Mouse (Mus musculus): ENCODE results near the gene Fam131b. TPM values are rescaled to one million over a fixed set of nuclear protein-coding genes. Genes with fewer than 3 reads are reported as not detected.

The Fam131b gene
- polyA plus RNA-seq (2012; rRNA removed) = 46.9 and 48.4 TPM in 2 replicates

GRCm38 (mm10) chr6:42324482-42325267 is at the start of gene Fam131b:
Gene Fam131b (minus strand): TSS chr6:42324643.

GRCm38 (mm10) chr6:42372816-42373547 is 48.5 kb upstream of the Fam131b start, which contains the start of gene Epha1:
Gene Epha1 (minus strand): TSS chr6:42373268.

GRCm38 (mm10) chr6:42349426-42350020 is 25.1 kb upstream of the Fam131b start, which contains the start of gene Zyx:
Gene Zyx (plus strand): TSS chr6:42349630.

GRCm38 (mm10) chr6:42286448-42286847 is 38.0 kb downstream of the Fam131b start, which contains the start of gene Clcn1:
Gene Clcn1 (plus strand): TSS chr6:42286685.

Other genes with a start within 250 kb of the Fam131b start
- not detected in 2 replicates for gene Tas2r139, start 183.7 kb downstream of the Fam131b start, polyA plus RNA-seq (2012; rRNA removed)
- not detected in 2 replicates for gene Tas2r144, start 109.3 kb downstream of the Fam131b start, polyA plus RNA-seq (2012; rRNA removed)
- gene Gstk1, start 78.7 kb downstream of the Fam131b start, polyA plus RNA-seq (2012; rRNA removed) = 8.2 and 10.8 TPM in 2 replicates
- gene Tmem139, start 62.7 kb downstream of the Fam131b start, polyA plus RNA-seq (2012; rRNA removed) = 0.16 and 0.18 TPM in 2 replicates
- gene Casp2, start 59.7 kb downstream of the Fam131b start, polyA plus RNA-seq (2012; rRNA removed) = 59.8 and 62.0 TPM in 2 replicates
- 8.6 and 8.9 TPM in 2 replicates for gene Clcn1, start 38.0 kb downstream of the Fam131b start, polyA plus RNA-seq (2012; rRNA removed)
- 43.5 and 43.8 TPM in 2 replicates for gene Zyx, start 25.0 kb upstream of the Fam131b start, polyA plus RNA-seq (2012; rRNA removed)
- 0.52 and 0.90 TPM in 2 replicates for gene Epha1, start 48.6 kb upstream of the Fam131b start, polyA plus RNA-seq (2012; rRNA removed)
- gene Tas2r143, start 75.6 kb upstream of the Fam131b start, polyA plus RNA-seq (2012; rRNA removed) = not detected in 2 replicates
- 0.05 TPM in 1 of 2 replicates, not detected in the other for gene Tas2r135, start 80.8 kb upstream of the Fam131b start, polyA plus RNA-seq (2012; rRNA removed)
- gene Tas2r126, start 109.9 kb upstream of the Fam131b start, polyA plus RNA-seq (2012; rRNA removed) = not detected in 2 replicates
- gene Olfr458, start 140.6 kb upstream of the Fam131b start, polyA plus RNA-seq (2012; rRNA removed) = not detected in 2 replicates
- not detected in 2 replicates for gene Olfr457, start 151.7 kb upstream of the Fam131b start, polyA plus RNA-seq (2012; rRNA removed)
- gene Olfr456, start 162.6 kb upstream of the Fam131b start, polyA plus RNA-seq (2012; rRNA removed) = not detected in 2 replicates
- not detected in 2 replicates for gene Olfr455, start 222.9 kb upstream of the Fam131b start, polyA plus RNA-seq (2012; rRNA removed)